Mouse (Mus musculus) megakaryocyte progenitor cell, adult 5-6 weeks (primary cell): ENCODE data around the gene Ndrg4. TPM values are rescaled to one million over a fixed set of nuclear protein-coding genes. Genes with fewer than 3 reads are reported as not detected.

Source experiments
- ATAC-seq: replicated peaks from 2 replicates; pipeline ENCODE4 v1.8.0; 2016; ENCODE audit warnings: mild to moderate bottlenecking, moderate TSS enrichment, inconsistent platforms; ENCODE audit not compliant: poor library complexity
- total RNA-seq, 2 experiments: library from RNA; stranded (forward) in 1 of 2; stranded (reverse) in 1 of 2; fragments of 157-497, 149-512 nt in 1 of 2; fragments of 200-1000 nt in 1 of 2; gene quantifications; 2 replicates each; pipeline versions ENCODE4 v1.2.3 to v1.2.4; 2015 to 2017

Ndrg4 gene
- total RNA-seq, 2 experiments from 2014 or later: not detected

GRCm38 (mm10) chr8:95677591-95678023 lies 827 bp downstream of the Ndrg4 start:
- no peak for ATAC-seq

DNA sequence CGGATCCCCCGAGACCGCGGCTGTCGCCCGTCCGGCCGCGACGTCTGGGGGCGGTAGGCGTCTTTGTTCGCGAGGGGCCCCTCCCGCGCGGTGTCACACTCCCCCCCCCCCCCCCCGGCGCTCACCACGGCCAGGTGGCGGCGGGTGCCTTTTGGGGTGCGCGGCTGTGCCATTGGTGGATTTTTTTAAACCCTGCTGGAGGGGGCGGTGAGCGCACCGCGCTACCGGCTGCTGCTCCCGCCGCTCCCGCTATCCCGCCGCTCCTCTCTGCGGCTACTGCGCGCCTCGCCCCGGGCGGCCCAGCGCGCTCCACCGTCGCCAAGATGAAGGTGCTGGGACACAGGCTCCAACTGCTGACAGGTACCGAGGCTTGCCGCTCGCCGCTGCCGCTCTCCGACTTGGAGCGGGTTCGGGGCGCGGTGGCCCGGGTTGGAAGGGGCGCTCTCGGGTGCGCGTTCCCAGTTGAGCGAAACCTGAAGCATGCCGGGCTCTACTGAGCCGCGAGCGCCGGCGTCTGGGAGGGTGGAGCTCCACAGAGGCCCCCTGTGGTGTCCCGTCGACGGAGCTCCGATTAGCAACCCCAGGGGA lies 1.3 kb downstream of the Ndrg4 start:
- ATAC-seq: 0 out of 2 replicates have a peak, but pooled peaks have one; percentile 13

DNA sequence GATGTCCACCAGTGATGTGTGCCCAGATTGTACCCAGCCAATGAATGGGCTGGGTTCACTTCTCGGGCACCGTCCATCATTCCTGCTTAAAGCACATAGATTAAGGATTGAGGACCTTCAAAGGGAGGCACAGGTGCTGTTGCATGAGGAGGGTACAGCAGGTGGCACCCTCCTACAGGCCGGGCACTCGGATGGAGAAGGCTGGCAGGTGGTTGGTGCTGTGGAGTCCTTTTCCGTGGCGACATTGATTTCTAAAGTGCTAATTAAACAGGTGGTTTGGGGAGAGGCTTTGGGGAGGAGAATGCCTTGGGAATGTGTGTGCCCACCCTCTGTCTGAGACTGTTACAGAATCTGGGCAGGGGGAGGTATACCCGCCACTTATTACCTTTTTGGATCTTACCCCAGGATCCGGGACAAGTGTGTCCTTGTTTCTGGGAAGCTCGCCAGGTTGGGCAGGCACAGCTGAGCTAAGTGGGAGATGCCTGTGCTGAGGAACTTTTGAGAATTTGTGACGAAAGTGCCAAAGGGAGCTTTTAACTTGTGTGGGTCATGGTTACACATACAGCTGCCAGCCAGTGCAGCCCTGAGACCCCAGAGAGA lies 11.4 kb downstream of the Ndrg4 start:
- no peak for ATAC-seq

DNA sequence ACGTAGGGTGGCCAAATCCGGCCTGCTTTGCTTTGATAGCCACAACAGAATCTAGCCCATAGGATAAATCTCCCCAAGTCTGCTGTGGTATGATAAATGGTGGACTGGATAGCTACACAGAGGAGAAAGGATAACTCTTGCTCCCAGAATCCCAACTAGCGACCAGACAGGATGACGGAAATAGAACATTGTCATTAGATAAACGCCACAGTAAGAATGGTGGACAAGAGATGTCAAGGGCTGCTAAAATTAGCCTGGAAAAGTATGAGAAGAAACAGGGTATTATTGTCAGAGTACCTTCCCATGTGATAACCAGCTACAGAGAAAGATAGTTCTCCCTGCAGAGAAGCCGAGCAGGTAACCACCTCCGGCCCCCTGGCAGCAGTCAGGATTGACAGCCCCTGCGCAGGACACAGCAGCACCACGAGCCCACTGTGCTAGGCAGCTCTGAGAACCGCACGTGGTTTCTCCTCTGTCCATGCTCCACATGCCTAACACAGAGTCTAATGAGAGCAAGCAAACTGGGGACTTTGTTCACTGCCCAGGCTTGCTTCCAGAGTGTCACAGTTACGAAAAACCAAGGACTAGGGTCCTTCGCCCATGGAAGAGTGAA lies 14.3 kb downstream of the Ndrg4 start:
- no peak for ATAC-seq

DNA sequence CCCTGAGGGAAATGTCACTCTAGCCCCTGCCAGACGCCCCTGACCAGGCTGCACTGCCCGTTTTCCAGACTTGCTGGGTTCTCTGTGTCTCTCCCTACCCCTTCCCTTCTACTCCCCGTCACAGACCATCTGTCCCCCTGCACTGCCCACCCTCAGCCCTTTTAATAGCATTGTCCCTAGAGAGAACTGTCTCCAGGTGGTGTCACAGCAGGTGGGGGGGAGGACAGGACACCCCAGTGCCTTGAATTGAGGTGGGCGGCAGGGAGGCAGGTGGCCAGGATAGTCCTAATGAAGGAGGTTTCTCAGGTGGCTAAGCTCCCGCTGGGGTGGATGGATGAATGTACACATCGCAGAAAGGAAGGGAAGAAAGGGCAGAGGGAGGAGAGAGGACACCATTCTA lies 17.9 kb downstream of the Ndrg4 start:
- ATAC-seq: no peak

DNA sequence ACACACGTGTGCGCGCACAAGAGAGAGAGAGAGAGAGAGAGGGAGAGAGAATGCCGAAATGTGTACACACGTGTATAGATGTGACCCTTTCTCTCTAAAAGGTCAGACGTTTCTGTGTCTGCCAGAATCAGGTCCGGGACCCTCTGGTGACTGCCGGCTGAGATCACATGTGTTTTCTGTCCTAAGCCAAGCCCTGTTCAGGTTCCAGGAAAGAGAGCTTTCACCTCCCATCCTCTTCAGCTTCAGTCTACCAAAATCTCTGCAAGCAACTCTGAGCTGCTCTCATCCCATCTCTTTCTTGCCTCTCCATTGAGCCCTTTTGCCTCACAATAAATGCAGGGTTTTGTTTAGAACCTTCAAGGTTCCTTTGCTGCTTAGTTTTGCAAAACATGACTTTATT lies 19.9 kb downstream of the Ndrg4 start:
- ATAC-seq: no peak

- ATAC-seq: peak; percentile 95
Observed at GRCm38 (mm10) chr8:95697128-95697527, 20.3 kb downstream of the Ndrg4 start.

GRCm38 (mm10) chr8:95698179-95698578 lies 21.4 kb downstream of the Ndrg4 start:
- ATAC-seq: no peak

DNA sequence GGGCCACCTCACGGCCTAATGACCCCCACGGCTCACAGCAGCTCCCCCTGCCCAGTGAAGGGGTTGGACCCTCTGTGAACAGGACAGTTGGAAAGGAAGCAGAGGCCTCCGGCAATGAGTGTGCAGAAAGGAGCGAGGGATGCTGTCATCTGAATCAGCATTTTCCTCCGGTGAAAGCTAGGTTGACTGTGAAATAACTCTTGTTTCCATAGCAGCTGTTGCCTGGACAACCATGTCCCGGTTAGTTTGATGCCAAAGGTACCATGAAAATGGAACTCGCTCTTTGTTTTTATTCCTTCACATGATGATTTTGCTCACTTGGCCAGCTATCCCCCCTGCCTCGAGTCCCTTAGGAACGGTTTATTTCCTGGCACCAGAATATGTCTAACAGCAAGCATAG lies 23.5 kb downstream of the Ndrg4 start:
- ATAC-seq: no peak

- no peak for ATAC-seq
Observed at GRCm38 (mm10) chr8:95701809-95702208, 25.0 kb downstream of the Ndrg4 start.

GRCm38 (mm10) chr8:95702480-95703446 lies 26.0 kb downstream of the Ndrg4 start:
- ATAC-seq: peak; percentile 88

DNA sequence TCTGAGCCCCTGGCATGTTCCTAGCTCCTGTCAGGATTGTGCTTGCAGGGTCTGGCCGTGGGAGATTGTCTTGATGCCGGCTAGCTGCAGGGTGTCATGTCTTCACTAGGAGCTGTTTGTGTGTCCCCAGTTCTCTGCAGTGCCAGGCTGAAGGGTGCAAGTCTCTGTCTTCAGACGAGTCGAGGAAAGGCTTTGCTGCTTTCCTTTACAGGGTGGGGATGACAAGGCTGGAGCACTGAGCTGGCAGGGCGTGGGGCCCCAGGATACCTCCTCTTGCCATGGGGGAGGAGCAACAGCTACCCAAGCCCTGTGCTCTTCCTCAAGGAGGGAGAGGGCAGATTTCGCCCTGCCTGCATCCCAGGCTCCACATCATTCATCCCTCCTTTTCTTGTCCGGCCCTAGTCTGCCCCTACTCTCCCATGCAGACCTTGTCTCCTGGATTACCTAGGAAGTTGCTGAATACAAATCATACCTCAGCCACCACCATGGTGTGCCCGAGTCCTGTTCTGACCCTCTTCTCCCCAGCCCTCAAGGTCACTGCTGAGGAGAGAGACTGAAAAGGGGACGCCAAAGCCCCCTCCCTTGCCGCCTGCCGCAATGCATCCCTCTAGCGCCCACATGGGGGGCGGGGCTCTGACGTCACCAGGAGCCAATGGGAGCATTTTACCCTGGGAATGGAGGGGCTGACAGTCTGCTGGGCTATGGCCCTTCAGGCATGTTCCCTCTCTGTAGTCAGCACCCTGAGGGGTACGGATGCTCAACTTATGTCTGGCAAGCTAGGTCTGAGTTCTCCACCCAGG lies 26.9 kb downstream of the Ndrg4 start:
- ATAC-seq: 0 out of 2 replicates have a peak, but pooled peaks have one; percentile 18

- no peak for ATAC-seq
Observed at GRCm38 (mm10) chr8:95704538-95704937, 27.8 kb downstream of the Ndrg4 start.

GRCm38 (mm10) chr8:95709579-95709978 lies 32.8 kb downstream of the Ndrg4 start:
- ATAC-seq: no peak

DNA sequence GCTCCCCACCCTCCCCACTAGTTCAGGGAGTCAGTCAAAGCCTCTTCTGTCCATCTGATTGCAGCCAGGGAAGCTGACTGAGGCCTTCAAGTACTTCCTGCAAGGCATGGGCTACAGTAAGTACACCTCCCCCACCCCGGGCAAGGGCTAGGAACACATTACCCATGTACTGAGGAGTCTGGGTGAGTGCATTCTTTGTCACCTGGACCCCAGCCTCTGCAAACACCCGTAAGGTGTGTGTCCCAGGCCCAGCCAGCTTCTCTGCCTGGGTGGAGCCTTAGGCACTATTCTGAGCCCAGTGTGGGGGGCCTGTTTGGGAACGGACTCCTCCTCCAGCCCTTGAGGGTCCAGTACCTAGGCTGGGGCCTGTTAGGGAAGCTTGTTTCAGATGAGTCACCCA lies 34.2 kb downstream of the Ndrg4 start:
- ATAC-seq: no peak

- no peak for ATAC-seq
Observed at GRCm38 (mm10) chr8:95712395-95712794, 35.6 kb downstream of the Ndrg4 start.

DNA sequence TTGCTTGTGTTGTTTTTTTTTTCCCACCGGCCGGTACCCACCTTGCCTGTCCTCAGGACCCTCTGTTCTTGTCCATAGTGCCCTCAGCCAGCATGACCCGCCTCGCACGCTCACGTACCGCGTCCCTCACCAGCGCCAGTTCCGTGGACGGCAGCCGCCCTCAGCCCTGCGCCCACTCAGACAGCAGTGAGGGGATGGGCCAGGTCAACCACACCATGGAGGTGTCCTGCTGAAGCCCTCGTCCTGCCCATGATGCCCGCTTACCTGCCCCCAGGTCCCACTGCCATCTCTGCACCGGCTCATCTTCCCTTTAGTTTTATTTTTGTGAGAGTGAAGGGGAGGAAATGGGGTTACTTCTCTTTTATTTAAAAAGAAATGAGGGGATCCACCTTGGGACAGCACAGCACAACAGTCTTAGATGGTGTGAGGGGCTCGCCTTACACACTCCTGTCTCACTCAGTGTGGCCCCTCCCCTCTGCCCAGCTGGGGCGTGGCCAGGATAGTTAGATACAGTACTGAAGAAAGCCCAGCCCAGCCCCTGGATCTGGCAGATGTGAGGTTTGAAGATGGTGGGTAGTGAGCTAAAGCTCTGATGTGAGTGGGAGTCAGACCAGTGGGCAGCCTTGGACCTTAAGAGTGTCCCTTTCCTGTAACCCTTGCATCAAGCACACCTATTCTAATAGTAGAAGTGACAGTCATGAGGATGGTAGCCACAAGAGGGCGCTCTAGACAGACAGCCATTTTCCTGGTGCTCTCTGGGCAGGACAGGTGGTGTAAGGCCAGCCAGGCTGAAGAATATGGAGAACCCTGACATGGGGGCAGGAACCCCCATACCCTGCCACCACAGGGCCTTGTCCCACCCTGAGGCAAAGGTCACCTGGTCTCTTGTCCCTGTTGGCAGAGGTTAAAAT lies 36.6 kb downstream of the Ndrg4 start:
- peak; percentile 56 for ATAC-seq

GRCm38 (mm10) chr8:95714367-95714766 lies 37.6 kb downstream of the Ndrg4 start:
- ATAC-seq: no peak

DNA sequence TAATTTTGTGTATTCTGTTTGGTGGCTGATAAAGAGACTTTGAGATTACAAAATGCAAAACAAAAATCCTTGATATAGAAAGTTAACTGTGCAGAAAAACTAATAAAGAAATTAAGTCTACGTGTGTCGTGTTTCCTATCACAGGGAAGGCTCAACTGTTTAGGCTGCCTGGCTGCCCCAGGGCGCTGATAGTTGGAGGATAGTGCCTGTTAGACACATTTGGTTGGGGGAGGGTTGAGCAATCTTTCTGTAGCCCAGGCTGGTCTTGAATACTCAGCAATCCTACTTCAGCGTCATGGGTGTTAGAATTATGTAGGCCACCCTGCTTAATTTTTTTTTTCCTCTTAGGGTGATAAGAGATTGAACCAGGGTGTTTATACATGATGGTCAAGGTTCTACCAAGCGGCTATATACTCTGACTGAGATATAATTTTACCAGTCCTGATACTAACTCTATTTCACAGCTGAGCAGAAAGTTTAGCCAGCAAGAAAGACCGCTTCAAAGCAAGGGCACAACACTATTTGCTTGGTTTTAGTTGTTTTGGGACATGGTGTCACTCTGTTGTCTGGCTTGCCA lies 38.1 kb downstream of the Ndrg4 start:
- peak; percentile 21; the same call in 1 of the 2 replicates for ATAC-seq
